Mouse (Mus musculus): ENCODE results near the gene Fam171a2. TPM values are rescaled to one million over a fixed set of nuclear protein-coding genes. Genes with fewer than 3 reads are reported as not detected.
A peak's percentile ranks its signal among the peaks of the same experiment; 100 is the strongest.

Fam171a2 gene
- total RNA-seq (2021) (1 to 10 TPM; 2.8 to 8.3 TPM), polyA plus RNA-seq (2012; rRNA removed) (18.1 and 22.9 TPM in 2 replicates)
- long read RNA-seq, partial matches to known transcripts = 1 of 5 reads
- long read RNA-seq, other reads (novel, unspliced or antisense) = 0 of 5 reads

DNA sequence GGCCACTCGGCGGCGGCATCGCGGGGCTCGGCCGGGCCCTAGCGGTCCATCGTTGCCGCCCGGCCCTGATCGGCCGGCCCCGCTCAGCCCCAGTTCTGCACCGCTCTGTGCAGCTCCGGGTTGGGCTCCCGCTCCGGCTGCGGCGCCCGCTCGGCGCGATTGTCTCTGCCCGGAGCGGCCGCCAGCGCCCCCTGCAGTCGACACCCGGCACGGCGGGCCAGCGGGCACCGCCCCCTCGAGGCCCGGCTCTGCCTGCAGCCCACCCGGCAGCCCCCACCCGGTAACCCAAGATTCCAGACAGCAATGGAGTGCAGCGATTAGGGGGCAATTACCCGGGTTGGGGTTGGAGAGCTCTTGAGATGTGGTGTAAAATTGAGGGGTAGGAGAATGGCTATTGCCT lies at the start of gene Fam171a2:
Gene Fam171a2, minus strand, starts transcription at position 186 of the 400 bp plus-strand sequence.
- peak; percentile 80 for DNase-seq

DNA sequence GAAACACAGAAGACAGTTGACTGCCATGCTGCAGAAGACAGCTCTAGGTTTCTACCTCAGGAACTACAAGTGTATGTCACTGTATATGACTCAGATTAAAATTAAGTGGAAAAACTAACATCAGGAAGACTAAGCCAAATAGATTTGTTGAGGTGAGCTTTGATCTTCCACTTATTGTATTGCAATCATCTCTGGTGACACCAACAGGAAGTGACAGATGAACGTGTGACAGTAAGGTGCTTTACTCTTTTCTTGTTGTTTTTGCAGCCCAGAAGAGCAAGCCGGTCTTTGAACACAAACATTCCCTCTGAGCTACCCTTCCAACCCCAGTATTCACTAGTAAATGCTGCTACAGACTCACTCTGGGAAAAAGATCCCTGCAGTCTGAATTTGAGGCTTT lies 49.2 kb upstream of the Fam171a2 start:
- no peak for DNase-seq

DNA sequence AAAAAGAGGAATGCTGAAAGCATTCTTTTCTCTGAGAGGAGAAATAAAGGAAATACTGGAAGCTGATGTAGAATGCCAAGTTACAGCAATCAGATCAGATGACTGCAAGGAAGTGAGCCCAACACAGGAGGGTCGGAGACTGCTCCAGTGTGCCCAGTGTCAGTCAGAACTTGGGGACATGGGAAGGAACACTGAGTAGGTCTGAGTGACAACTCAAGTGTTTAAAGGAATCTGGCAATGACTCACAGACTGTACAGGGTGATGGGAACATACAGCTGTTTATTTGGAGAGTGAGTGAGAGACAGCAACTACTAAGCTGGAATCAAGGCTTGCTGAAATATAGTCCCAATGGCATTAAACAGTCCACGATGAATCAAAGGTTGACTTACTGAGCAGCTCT lies 48.7 kb upstream of the Fam171a2 start:
- DNase-seq = no peak

DNA sequence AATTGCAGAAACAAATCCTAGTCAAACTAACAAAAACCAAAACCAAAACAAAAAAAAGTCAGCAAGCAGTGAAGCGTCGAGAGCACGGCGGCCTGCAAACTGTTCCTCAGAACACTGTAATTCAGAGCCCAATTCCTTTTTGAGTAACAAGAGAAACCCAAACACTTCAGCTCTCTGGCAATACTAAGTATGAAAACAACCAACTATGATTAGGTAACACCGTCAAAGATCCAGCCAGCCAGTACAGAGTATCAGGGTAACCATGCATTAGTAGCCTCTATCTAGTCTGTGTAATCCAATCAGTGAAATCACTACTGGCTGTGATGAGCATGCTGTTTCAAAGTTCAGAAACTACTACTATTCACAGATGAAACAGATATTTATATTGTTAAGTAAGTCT lies 48.3 kb upstream of the Fam171a2 start:
- no peak for DNase-seq

DNA sequence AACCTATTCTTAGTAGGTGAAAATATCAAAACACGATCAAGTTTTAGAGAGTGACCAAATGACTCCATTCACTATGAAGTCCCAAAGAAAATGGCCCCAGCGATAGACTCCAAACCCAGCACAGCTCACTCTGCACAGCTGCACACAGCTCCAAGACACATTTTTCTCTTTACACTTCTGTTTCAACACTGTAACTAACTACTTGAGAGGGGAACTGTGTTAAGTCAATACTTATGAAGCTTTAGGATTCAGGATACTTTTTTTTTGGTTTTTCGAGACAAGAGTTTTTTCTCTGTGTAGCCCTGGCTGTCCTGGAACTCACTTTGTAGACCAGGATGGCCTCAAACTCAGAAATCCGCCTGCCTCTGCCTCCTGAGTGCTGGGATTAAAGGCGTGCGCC lies 47.6 kb upstream of the Fam171a2 start:
- no peak for DNase-seq

DNA sequence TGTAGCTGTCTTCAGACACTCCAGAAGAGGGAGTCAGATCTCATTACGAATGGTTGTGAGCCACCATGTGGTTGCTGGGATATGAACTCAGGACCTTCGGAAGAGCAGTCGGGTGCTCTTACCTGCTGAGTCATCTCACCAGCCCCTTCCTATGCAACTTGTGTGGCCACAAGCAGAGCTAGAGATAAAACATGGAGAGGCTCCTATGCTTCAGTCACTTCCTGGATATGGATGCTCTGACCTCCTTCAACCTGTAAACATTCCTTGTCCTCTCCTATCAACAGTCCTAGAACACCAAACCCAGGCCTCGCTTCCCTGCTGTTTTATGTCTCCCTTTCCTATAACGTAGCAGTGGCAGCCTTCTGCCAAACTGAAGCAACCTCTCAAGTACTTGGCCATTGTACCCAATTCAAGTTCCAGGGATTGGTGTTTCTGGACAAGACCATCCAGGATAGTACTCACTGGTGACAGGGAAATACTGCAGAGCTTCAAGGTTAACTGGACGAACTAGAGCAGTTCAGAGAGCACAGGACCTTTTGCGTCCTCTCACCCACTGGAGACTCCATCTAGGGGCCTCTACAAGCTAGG lies 46.7 kb upstream of the Fam171a2 start:
- no peak for DNase-seq

DNA sequence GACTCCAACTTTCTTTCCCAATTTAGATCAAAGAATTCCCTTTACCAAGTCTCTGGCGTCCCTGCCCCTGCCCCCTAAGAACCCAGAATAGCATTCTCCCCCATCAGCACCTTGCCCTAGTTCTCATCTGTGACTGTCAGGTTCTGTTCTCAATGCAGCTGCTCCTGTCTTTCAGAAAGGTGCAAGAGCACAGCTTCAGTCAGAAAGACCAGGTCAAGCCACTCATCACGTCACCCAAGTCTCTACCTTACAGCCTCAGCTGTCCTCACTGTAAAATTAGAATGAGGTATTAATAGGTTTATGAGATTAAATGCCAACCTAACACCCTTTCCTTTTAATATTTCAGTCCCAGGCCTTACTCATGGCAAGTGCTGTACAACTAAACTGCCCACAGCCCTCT lies 45.8 kb upstream of the Fam171a2 start:
- no peak for DNase-seq

DNA sequence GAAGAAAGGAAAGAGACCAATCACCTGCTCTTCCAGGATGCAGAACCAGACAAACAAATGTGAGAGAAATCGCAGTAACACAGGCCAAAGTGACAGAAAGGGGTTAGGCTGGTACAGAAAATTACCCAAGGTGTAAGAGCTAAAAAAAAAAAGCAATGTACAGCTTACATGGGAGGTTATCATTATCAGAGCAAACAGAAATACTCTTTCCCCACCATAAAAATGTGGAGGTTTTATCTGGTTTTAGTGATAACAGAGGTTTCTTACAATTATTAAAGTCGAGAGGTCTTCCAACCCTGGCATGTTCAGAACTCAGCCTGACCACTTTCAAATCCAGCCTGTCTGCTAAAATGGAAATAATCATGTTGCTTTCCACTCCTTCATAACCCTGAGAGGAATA lies 40.4 kb upstream of the Fam171a2 start:
- no peak for DNase-seq

DNA sequence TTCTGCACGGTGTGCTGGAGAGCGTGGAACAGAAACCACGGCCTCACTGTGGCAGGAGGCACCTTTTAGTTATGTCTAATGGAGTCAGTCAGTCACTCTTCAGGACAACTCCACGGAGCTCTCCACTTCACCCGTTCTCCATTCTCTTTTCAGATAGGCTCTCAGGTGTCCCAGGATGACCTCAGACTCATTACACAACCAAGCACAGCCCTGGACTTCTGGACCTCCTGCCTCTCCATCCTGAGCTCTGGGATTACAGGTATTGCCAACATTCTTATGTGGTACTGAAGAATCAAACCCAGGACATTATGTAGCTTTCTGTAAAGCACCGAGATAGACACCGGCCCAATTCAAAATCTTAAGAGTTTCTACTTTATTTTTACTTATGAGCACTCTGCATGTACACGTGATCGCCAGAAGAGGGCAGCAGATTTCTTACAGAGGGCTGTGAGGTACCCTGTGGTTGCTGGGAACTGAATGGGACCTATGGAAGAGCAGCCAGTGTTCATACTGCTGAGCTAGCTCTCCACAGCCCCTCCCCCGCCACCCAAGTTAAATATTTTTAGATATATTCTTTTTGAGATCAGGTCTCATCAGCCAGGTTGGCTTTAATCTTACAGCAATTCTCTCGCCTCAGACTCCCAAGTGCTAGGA lies 39.4 kb upstream of the Fam171a2 start:
- peak; percentile 44 for DNase-seq

DNA sequence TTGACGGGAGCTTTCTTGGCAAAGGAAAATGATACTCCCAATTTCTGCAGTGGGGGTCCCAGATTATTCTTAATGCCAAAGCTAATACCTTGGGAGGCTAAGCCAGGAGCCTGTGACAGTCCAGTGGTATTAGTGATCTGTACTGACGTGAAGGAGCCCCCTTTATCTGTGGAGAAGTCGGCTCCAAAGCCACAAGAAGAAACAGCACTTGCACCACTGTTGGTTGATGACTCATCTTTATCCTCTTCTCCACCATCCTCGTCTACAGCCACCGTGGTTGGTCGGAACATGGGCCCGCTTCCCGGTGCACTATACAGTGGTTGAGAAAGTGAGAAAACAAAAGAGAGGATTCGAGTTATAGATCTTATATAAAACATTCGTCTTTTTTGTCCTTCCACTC lies 34.3 kb upstream of the Fam171a2 start:
- no peak for DNase-seq

DNA sequence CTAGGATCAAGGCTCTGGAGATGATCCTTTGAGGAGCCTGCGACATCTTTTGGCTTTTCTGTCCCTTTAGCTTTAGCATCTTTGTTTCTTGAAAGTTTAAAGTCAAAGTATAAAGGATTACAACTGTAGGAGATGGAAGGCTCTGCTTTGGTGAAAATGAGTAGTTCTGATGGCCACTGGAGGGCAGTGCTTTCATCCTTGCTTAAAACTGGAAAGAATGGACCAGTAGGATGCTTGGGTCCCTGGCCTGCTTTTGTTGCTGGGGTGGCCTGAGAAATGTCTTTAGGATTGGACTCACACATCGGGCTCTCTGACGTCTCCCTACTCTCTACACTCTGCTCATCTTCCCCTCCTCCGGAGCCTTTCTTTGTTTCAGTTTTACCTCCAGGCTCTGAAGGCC lies 33.4 kb upstream of the Fam171a2 start:
- no peak for DNase-seq

DNA sequence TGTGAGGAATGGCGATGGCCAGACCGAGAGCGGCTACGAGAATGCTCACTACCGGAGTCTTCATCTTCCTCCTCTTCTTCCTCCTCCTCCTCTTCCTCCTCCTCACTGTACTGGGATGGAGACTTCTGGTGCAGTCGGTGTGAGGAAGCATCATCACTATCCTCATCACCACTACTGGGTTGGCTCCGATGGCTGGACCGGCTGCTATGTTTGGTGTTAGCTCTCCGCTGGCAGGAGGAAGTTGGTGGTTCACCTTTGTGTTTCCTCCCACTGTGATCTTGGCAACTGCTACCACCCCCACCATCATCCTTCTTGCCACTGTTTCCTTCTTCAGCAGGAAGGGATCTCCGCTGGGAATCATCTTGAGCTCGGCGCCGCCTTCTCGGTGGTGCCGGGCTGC lies 32.6 kb upstream of the Fam171a2 start:
- no peak for DNase-seq

DNA sequence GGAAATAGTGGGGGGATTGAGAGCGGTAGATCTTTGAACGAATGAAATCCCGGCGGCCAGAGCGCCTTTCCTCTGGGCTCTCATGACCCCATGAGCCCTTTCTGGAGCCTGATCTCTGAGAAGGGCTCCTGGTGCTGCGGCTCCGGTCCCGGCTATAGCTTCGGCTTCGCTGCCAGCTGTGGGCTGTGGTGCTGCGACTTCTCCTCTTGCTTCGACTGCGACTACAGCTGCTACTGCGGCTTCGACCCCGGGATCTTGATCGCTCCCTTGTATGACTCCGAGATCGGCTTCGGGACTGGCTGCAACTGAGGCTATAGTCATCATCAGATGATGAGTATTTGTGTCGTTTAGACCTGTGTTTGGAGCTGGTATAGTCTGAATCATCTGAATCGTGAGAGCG lies 32.1 kb upstream of the Fam171a2 start:
- DNase-seq = no peak

DNA sequence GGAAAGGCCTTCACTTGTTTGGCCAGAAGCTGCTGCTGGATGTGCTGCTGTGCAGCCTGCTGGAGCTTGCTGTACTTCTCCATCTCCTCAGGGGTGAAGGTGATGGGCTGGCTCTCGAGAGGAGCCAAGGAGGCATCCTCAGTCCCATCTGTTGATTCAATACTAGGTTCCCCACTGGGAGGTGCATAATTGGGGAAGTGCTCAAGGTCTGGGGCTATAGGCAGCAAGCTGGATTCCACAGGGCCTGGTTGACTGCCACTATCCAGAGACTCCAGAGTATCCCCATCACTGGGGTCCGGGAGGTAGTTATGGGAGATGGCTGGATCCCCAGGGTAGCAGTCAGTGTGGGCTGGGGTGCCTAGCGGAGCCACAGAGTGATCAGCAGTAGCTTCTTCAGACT lies 31.2 kb upstream of the Fam171a2 start:
- no peak for DNase-seq

DNA sequence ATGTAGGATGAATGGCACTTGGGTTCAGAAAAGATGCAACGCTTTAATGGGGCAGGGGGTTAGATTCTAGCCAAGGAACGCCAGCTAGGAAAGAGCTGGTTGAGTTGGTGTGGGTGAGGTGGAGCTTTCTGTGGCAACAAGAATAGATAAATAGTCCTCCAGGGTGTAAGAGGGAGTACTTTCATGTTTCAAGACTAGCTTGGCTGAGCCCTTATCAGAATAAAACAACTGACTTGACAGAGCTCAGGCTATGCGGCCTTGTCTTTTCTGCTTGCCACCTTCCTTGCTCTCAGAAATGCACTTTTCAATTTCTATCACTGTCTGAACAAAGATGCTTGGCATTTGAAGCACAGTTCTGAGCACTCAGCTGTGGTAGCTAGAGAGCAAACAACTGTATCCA lies 27.5 kb upstream of the Fam171a2 start:
- no peak for DNase-seq

DNA sequence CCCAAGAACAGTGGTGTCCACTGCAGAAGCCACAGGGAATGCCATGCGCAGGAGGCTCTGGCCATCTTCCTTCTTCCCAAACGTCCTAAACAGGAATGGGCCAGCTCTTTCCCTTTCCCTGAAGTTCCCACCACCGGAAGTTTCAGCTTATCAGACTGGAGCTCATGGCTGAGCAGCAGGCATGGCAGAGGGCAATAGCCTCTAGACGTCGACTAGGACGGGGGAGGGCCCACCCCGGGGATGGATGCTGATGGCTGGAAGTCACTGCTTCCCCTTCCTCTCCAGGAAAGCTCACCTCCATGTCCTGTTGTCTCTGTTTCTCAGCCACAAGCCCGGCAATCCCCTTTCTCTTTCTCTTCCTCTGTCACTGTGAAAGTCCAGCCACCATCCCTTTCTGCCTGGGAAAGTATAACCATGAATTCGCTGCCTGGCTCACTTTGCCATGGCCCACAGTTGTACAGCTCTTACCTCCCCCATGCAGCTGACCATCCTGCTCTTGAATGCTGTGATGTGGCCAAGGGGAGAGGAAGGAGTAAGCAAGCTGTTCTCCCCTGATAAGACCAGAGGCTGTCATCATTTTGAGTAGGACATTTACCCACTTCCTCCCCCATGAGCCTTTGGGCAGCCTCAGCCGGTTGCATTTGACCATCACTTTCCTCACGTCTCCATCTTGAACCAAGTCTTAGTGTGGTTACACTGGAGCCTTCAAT lies 22.3 kb upstream of the Fam171a2 start, which contains the start of gene Itga2b:
Gene Itga2b, minus strand, starts transcription at position 475 of the 710 bp plus-strand sequence.
- no peak for DNase-seq

DNA sequence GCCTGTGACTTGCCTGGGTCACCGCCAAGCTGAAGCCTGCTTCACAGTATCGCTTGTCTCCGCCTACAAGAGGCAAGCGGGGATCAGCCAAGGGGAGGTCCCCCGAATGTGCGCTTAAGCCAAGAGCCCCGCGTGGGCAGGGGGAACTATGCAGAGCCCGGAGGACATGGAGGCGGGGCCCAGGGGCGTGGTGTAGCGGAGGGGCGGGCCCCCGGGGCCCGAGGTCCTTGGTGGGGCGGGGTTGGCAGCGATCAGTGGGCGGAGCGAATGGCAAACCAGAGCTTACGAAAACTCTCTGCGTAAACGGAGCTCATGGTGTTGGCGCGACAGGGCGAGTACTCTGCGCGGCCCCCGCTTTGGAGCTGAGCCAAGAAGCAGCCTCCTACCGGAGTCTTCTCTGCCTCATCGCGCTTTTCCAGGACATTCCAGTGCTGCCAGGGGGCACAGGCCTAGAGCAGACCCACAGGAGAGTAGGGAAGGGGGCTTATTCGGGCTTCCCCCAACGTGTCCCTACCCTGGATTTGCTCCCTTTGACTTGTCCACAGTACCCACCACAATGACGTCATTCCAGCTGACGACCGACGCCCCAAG lies 19.7 kb upstream of the Fam171a2 start:
- DNase-seq = peak; percentile 100

DNA sequence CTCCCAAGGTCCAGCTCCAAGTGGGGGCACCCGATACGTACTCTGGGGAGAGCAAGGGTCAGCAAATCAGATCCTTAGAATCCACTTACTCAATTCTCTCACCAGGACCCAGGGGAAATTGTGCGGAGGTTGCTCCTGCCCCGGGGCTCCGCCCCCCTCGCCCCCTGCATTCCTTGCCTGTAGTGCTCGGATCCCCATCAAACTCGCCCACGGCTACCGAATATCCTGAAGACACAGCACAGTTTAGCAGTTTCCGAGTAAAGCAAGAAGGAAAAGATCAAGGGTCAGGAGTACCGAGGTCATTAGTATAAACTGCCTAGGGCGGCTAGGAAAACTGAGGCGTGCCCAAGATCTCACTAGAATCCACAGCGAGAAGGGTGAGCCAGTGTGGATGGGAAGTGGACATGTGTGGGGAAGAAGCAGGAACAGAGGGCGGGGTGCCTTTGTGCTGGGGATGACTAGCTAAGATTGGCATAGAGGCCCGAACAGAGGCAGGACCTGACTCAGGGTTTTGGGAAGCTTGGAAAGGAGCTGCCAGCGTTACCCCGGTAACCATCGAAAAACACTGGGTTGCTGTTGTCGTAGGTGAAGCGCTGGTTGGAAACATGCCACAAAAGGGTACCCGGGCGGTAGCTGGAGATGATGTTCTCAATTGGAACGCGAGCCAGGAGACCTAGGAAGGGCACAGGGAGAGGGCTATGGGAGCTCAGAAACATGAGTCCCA lies 18.4 kb upstream of the Fam171a2 start:
- peak; percentile 88 for DNase-seq

DNA sequence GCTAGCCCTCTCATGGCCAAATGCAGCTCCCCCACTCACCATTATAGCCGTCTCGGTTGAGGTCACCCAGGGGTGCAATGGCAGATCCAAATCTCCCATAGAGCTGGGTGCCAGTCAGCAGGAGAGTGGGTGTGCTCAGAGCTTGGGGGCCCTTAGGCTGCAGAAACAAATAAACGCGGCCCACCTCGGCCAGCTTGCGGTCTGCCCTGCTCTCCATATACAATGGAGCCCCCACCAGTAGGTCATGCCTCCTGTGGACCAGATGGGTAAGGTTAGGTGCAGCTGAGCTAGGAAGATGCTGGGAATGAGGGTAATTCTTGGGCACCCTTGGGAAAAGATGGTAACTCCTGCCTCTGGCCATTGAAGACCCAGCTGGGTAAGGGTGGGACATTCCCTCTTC lies 17.4 kb upstream of the Fam171a2 start:
- DNase-seq = no peak

DNA sequence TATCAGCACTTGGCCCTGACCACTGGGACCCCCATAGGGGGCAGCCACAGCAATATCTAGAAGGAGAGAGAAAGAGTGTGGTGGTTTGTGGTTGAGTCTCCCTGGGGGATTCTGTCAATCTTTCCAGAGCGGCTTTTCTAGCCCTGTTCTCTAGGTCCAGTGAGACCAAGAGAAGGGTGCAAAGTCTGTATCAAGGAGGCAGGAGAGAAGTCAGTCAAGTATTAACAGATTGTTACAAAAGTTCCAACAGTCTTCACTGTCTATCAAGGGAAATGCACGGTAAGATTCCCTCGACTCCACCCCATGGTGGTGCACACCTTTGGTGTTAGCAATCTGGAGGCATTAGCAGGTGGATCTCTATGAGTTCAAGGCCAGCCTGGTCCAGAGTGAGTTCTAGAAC lies 14.3 kb upstream of the Fam171a2 start:
- no peak for DNase-seq

DNA sequence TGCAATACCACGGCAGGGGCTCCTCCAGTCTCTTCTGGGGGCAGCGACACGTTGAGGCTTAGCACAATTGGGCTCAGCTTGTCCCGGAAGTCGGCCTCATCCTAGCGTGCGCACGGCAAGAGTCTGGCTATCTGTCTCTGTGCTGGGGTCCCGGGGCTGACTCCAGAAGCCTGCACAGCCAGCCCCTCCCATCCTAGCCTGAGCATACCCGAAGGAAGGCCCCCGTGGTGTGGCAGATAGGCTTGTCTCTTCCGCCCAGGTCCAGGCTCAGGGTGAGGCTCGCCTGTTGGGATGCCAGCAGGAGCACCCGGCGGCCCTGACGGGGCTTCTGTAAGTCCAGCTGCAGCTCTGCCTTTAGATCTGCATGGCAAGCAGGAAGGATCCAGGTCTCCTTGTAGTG lies 13.1 kb upstream of the Fam171a2 start:
- DNase-seq = no peak

DNA sequence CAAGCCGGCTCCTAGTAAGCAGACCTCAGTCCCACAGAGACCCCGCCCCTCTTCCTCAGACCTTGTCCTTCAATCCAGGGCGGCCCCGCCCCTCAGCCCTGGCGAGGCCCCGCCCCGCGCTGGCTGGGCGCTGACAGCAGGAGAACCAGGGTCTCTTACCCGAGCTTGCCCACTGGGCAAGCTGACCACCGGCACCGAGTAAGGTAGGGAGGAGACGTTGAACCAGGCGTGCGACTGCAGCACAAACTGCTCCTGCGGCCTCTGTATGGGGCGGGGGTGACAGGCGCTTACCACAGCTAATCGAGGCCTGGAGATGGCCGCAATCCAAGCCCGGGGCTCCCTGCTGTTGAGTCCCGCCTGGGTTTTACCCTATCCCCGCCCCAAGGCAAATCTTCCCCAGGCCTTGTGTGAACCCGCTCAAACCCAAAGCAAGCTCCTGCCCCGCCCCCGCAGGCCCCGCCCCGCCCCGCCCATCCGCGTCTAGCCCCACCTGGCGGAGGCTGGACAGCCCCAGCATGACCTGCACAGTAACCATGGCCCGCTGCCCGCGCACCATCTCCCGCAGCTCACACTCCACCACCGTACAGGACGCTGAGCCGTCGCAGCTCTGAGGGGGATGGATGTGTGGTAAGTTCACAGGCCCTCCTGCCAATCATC lies 8.4 kb upstream of the Fam171a2 start:
- peak; percentile 86 for DNase-seq

All from adrenal gland, adult 2 months (tissue).